Mouse (Mus musculus): Measurements from ENCODE around the gene Ovch2. TPM values are rescaled to one million over a fixed set of nuclear protein-coding genes. Genes with fewer than 3 reads are reported as not detected.

Ovch2 gene
- total RNA-seq, 1 experiment: not detected

DNA sequence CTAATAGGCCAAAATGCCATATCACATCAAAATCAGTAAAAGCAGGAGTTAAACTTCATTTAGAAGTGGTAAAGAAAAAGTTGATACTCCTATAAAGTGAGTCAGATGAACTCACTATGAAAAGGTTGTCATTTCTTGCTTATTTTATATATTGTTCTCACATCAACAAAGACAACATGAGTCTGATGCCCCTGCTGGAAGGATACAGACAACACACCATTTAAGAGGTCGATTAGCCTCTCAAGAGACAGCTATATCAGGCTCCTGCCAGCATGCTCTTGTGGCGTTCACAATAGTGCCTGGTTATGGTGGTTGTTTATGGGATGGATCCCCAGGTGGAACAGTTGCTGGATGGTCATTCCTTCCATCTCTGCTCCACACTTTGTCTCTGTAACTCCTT is 67.8 kb downstream of the Ovch2 start:
- Histone ChIP-seq H3K36me3 (ENCODE audit: control insufficient read depth, insufficient read depth, low read length, poor library complexity, severe bottlenecking) (no peaks in the 10 kb centered on the region), H3K9me3 (ENCODE audit: control insufficient read depth, insufficient read depth, low read depth, low read length) (no peaks in the 10 kb centered on the region), H3K27ac (ENCODE audit: insufficient read depth, low read depth, low read length, poor library complexity, severe bottlenecking) (no peak overlapping the region), H3K4me1 (ENCODE audit: control insufficient read depth in 2 of 2, insufficient read depth in 2 of 2, low read length in 2 of 2, poor library complexity in 1 of 2) (no peaks in the 10 kb centered on the region), H3K9ac (ENCODE audit: insufficient read depth, low read depth, low read length, poor library complexity, severe bottlenecking) (no peak overlapping the region), H3K4me3 (ENCODE audit: insufficient read depth in 1 of 2, low read depth in 1 of 2, low read length in 2 of 2, poor library complexity in 1 of 2, severe bottlenecking in 1 of 2) (no peak overlapping the region)
- DNase-seq (ENCODE audit: low read depth, low spot score): no peak
- TF ChIP-seq MAFK (IDR thresholded peaks at IDR 0.05; ENCODE audit: insufficient read depth, low read depth, low read length): no peak
- TF ChIP-seq ZNF384 (IDR thresholded peaks at IDR 0.05; ENCODE audit: low read depth, low read length): no peak
- TF ChIP-seq CHD2 (IDR thresholded peaks at IDR 0.05; ENCODE audit: low read depth, low read length): no peak
- in situ Hi-C loops (cut with MboI; ENCODE audit: low sequenced_read_pairs in 2 of 2, unreplicated experiment in 2 of 2): loop anchor here in 1 of 2 experiments (25.0 kb wide), 1 partner anchor 521 kb away; the partner anchor contains the start of gene Rbmxl2

Other genes starting within 250 kb of the Ovch2 start
- gene Olfml1, start 233.8 kb downstream of the Ovch2 start, total RNA-seq (2012; rRNA removed): 0.94 and 2.7 TPM in 2 replicates
- gene Ppfibp2, start 206.0 kb downstream of the Ovch2 start, total RNA-seq (2012; rRNA removed): 6.0 and 10.8 TPM in 2 replicates
- not detected in 2 replicates for gene 5330417H12Rik, start 176.0 kb downstream of the Ovch2 start, total RNA-seq (2012; rRNA removed)
- 0.62 and 0.85 TPM in 2 replicates for gene Cyb5r2, start 43.2 kb downstream of the Ovch2 start, total RNA-seq (2012; rRNA removed)
- gene Olfr467, start 11.1 kb upstream of the Ovch2 start, total RNA-seq (2012; rRNA removed): not detected in 2 replicates
- not detected in 2 replicates for gene Olfr469, start 24.3 kb upstream of the Ovch2 start, total RNA-seq (2012; rRNA removed)
- not detected in 2 replicates for gene Olfr470, start 46.3 kb upstream of the Ovch2 start, total RNA-seq (2012; rRNA removed)
- not detected in 2 replicates for gene Olfr472, start 96.7 kb upstream of the Ovch2 start, total RNA-seq (2012; rRNA removed)
- gene Olfr473, start 129.2 kb upstream of the Ovch2 start, total RNA-seq (2012; rRNA removed): not detected in 2 replicates
- not detected in 2 replicates for gene Olfr474, start 153.4 kb upstream of the Ovch2 start, total RNA-seq (2012; rRNA removed)
- not detected in 2 replicates for gene Olfr476, start 163.6 kb upstream of the Ovch2 start, total RNA-seq (2012; rRNA removed)
- gene Olfr477, start 185.5 kb upstream of the Ovch2 start, total RNA-seq (2012; rRNA removed): not detected in 2 replicates
- not detected in 2 replicates for gene Olfr478, start 232.8 kb upstream of the Ovch2 start, total RNA-seq (2012; rRNA removed)
- gene Olfr479, start 249.5 kb upstream of the Ovch2 start, total RNA-seq (2012; rRNA removed): not detected in 2 replicates

Data from ES-E14 (cell line).